Mouse (Mus musculus) cortical plate, adult 2 months (tissue): Measurements from ENCODE around the gene Pltp. TPM values are rescaled to one million over a fixed set of nuclear protein-coding genes. Genes with fewer than 3 reads are reported as not detected.
"Not testable (repeated sequence)": the region's sequence is repeated elsewhere in the genome, so short reads cannot be mapped to it uniquely, and the experiment has no call there.

Experiments
- H3K27ac ChIP-seq: fragments of 200-500 bp; 2 replicates; pipeline ENCODE4 v1.5.1; 2012; ENCODE audit warnings: low read length, control low read depth, inconsistent platforms; ENCODE audit not compliant: insufficient read depth
- H3K4me1 ChIP-seq: fragments of 200-500 bp; 2 replicates; pipeline ENCODE4 v1.6.1; 2011; ENCODE audit warnings: low read length; ENCODE audit not compliant: control insufficient read depth, insufficient read depth
- H3K4me3 ChIP-seq: fragments of 200-500 bp; 2 replicates; pipeline ENCODE4 v1.5.1; 2011; ENCODE audit warnings: mild to moderate bottlenecking, low read length, control low read depth; ENCODE audit not compliant: insufficient read depth
- CTCF ChIP-seq: fragments of 200-500 bp; IDR thresholded peaks from 2 replicates; pipeline ENCODE4 v1.5.1; 2011; ENCODE audit warnings: mild to moderate bottlenecking, control low read depth, low read length; ENCODE audit not compliant: insufficient read depth; ENCODE audit errors: extremely low read depth
- POLR2A ChIP-seq: fragments of 200-500 bp; IDR thresholded peaks from 2 replicates; pipeline ENCODE4 v1.6.1; 2011; ENCODE audit warnings: mild to moderate bottlenecking, low read length, control low read depth; ENCODE audit not compliant: insufficient read depth; ENCODE audit errors: extremely low read depth
- polyA plus RNA-seq: library from polyadenylated mRNA; depleted of rRNA; stranded (reverse); fragments of >200 nt; gene quantifications from 2 replicates; pipeline ENCODE4 v1.2.3, GENCODE M21; 2012

Pltp gene
- polyA plus RNA-seq, 1 experiment: 186 TPM

DNA sequence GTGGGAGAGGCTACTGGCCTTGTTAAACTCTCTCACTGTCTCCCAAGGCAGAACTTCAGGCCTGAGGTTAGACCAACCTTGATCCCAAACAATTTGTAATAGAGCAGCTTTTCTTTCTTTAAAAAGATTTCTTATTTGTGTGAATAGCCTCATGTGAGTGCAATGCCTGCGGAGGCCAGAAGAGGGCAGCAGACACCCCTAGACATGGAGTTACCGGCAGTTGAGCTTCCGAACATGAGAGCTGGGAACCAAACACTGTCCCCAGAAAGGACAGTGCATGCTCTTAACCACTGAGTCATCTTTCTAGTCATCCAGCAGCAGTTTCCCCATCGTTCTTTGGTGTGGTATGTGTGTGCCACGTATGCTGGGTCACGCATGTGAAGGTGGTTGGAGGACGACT, 10.1 kb upstream of the Pltp start:
- H3K27ac ChIP-seq: no peak overlapping the region
- H3K4me1 ChIP-seq: 0 out of 2 replicates have a peak, but pooled peaks cover 2% of the 10 kb centered on the region
- TF ChIP-seq POLR2A (no peak), CTCF (peak; percentile 22; the same call in 1 of the 2 replicates)
- no peak overlapping the region for H3K4me3 ChIP-seq

DNA sequence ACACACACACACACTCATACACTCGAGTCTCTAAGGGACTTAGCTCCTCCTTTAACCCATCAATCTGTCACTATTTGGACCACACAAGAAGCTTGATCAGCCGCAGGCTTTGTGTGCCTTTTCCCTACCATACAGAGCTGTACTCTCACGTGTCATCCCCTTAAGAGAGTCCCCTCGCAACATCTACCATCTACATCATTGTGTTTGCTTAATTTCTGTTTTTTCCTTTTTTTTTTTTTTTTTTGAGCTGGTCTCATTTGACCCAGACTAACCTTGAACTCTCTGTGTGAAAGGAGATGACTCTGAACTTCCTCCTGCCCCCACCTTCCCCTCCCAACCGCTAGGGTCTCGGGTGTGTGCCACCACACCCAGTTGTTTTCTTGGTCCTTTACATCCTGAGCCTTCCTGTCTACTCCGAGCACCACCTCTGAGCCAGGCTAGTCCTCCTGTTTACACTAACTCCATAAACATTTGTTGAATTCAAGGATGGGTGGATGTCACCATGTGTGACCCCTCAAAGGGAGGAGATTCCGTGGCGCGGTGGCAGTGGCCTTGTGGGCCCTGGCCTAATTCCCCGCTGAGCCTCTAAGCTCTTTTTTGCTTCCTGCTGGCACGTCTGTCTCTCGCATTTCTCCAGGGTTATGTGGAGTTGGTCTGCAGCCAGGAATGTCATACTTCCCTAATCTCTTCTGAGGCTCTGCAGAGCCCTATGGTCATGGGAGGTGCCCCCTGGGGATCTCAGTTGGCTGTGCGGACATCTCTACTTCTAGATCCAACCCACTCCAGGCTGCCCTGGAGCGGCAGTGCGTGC, 9.4 kb upstream of the Pltp start:
- H3K4me1 ChIP-seq: 0 out of 2 replicates have a peak, but pooled peaks cover 2% of the 10 kb centered on the region
- peak overlapping the region; percentile 64 for H3K27ac ChIP-seq
- TF ChIP-seq CTCF: no peak
- no peak for TF ChIP-seq POLR2A

DNA sequence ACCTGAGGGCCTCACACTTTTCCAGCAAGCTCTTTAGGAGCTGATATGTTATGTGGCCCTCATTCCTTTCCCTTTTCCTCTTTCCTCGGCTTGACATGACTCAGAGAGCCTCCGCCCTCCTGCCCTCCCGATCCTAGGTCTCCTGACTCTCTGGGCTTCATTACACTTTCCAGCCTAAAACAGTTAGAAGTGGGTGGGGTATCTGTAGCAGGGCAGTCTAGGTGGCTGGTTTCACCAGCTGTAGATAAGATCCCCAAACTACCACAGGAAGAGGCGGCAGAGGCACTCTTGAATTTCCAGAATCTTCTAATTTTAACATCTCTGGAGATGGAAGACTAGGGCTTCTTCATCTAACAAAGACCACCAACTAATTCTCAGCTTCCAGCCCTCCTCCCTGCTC, 7.1 kb upstream of the Pltp start:
- H3K4me3 ChIP-seq: no peak overlapping the region
- H3K4me1 ChIP-seq: 0 out of 2 replicates have a peak, but pooled peaks cover 2% of the 10 kb centered on the region
- TF ChIP-seq CTCF (no peak), POLR2A (no peak)
- no peak overlapping the region for H3K27ac ChIP-seq

More for the DNA sequence above, 9.4 kb upstream of the Pltp start:
- H3K4me3 ChIP-seq: no peak overlapping the region

DNA sequence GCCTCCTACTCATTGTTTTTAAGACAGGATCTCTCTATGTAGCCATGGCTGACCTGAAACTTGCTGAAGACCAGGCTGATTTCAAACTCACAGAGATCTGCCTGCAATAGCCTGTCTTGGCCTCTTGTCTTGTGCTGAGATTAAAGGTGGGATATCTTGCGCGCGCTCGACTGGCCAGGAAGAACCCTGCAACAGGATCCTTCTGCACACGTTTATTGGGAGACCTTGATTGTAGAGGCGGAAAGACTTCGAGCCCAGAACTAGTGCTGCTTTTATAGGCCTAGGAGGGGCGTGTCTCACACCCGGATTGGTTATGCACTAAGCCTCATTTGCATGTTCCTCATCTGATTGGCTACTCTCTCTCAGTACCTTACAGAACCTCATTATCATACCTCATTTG, 5.9 kb upstream of the Pltp start:
- H3K27ac ChIP-seq, H3K4me3 ChIP-seq, H3K4me1 ChIP-seq: not testable (repeated sequence)

DNA sequence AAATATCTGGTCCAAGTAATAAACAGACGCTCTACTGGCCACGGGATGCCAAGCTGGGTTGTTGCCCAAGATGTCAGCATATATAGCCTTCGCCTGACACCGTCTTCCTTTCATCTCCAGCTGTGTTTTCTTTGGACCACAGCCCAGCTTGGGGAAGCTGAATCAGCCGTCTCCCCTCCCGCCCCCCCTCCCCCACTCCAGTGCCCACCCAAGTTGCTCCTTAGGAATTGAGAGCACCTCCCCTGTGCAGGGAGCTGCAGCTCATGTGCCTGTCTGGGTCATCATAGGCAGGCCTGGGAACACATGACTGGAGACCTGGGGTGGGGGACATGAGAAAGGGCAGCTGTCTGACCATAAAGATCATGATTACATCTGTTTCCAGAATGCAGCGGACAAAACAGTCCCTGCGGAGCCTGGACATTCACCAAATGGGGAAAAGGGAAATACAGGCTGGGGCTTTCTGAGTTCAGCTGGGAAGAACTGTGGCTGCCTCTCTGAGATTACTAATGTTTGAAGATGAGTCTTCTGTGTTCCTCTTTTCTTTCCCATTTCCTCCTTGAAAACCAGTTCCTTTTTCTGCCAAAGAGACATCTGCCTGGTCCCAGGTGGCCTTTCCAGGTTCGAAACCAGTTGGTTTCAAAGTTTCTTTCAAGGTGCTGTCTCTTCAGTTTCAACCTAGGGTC, 4.8 kb upstream of the Pltp start:
- TF ChIP-seq POLR2A: no peak
- TF ChIP-seq CTCF: no peak
- H3K4me1 ChIP-seq: peaks cover 2% of the 10 kb centered on the region; the same call in 1 of the 2 replicates
- H3K27ac ChIP-seq: no peak overlapping the region
- no peak overlapping the region for H3K4me3 ChIP-seq

GRCm38 (mm10) chr2:164861094-164861493, 3.6 kb upstream of the Pltp start:
- H3K27ac ChIP-seq: no peak overlapping the region
- H3K4me1 ChIP-seq: no peaks in the 10 kb centered on the region; the same call in 1 of the 2 replicates
- no peak overlapping the region for H3K4me3 ChIP-seq
- no peak for TF ChIP-seq CTCF
- TF ChIP-seq POLR2A: no peak

DNA sequence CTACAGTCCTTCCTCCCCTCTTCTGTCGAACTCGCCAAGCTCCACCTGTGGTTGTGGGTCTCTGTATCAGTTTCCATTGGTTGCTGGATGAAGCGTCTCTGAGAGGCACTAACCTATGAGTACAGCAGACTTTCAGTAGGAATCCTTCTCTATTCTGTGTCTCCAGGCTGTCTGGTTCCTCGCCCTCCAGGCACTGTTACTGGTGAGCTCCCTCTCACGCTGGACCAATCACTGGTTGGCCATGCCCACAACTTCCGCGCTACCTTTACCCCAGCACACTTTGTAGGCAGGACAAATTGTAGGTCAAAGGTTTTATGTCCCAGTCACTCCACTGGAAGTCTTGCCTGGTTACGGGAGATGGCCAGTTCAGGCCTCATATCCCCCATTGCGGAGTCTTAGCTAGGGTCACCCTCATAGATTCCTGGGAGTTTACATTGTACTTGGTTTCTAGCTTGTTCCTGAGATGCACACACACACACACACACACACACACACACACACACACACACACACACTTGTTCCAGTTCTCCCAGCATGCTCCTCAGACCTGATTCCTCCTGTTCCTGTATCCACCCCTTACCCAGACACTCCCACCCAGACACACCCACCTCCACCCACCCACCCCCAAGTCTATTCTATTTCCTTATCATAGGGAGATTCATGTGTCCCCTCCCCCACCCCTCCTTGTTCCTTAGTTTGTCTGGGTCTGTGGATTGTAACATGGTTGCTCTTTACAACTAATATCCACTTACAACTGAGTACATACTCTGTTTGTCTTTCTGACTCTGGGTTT, 2.3 kb upstream of the Pltp start:
- TF ChIP-seq POLR2A: no peak
- no peak for TF ChIP-seq CTCF
- Histone ChIP-seq H3K4me3 (no peak overlapping the region), H3K27ac (no peak overlapping the region), H3K4me1 (no peaks in the 10 kb centered on the region; the same call in 1 of the 2 replicates)

DNA sequence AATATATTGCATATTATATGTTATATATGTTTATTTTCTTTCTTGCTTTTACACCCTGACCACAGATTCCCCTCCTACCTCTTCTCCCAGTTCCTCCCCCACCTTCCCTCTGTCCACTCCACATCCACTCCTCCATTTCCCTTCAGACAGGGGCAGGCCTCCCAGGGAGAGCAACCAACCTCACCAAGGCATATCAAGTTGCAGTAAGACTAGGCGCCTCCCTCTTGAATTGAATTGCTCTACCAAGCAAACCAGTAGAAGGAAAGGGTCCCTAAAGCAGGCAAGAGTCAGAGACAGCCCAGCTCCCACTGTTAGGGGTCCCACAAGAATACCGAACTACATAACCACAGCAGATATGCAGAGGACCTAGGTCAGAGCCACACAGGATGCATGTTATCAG, 1.6 kb upstream of the Pltp start:
- TF ChIP-seq POLR2A (no peak), CTCF (no peak)
- H3K27ac ChIP-seq: no peak overlapping the region

GRCm38 (mm10) chr2:164857842-164858553, 487 bp upstream of the Pltp start:
- H3K27ac ChIP-seq: peak overlapping the region; percentile 48; the same call in 1 of the 2 replicates
- TF ChIP-seq POLR2A: no peak
- no peak for TF ChIP-seq CTCF
- no peaks in the 10 kb centered on the region; the same call in 1 of the 2 replicates for H3K4me1 ChIP-seq
- peak overlapping the region; percentile 33 for H3K4me3 ChIP-seq

More for the DNA sequence above, 1.6 kb upstream of the Pltp start:
- H3K4me3 ChIP-seq: no peak overlapping the region
- H3K4me1 ChIP-seq: no peaks in the 10 kb centered on the region; the same call in 1 of the 2 replicates
